Mouse (Mus musculus): Measurements from ENCODE around the gene Rpa3. TPM values are rescaled to one million over a fixed set of nuclear protein-coding genes. Genes with fewer than 3 reads are reported as not detected.

The Rpa3 gene
- total and polyA plus RNA-seq, 3 experiments: 74.0 to 264 (median 107) TPM

GRCm38 (mm10) chr6:8288755-8289580 is 30.0 kb upstream of the Rpa3 start (continued):
- TF ChIP-seq HCFC1 (IDR thresholded peaks at IDR 0.05; ENCODE audit: low read depth, low read length) (peak; percentile 34), POLR2A (IDR thresholded peaks at IDR 0.05; ENCODE audit: low read depth, low read length) (no peak), MAZ (IDR thresholded peaks at IDR 0.05; ENCODE audit: low read depth, low read length) (peak; percentile 29; the same call in 1 of the 2 replicates), PAX5 (IDR thresholded peaks at IDR 0.05; ENCODE audit: low read length) (no peak), GABPA (IDR thresholded peaks at IDR 0.05; ENCODE audit: insufficient replicate concordance, low read depth, low read length) (no peak), ZC3H11A (IDR thresholded peaks at IDR 0.05; ENCODE audit: low read depth, low read length) (no peak), ETS1 (conservative IDR thresholded peaks at IDR 0.05; ENCODE audit: low read depth, low read length) (peak; percentile 97), RAD21 (IDR thresholded peaks at IDR 0.05; ENCODE audit: low read depth, low read length) (no peak; the same call in 1 of the 2 replicates), RCOR1 (conservative IDR thresholded peaks at IDR 0.05; ENCODE audit: low read depth, low read length) (peak; percentile 90), CHD2 (IDR thresholded peaks at IDR 0.05; ENCODE audit: low read length) (peak; percentile 78), USF2 (conservative IDR thresholded peaks at IDR 0.05; ENCODE audit: low read depth, low read length) (no peak), MAFK (IDR thresholded peaks at IDR 0.05; ENCODE audit: insufficient replicate concordance, low read length) (peak; percentile 73; the same call in 1 of the 2 replicates), BHLHE40 (IDR thresholded peaks at IDR 0.05; ENCODE audit: low read depth, low read length) (peak; percentile 82), MEF2A (IDR thresholded peaks at IDR 0.05; ENCODE audit: borderline replicate concordance, low read depth, low read length) (peak; percentile 99), NRF1 (IDR thresholded peaks at IDR 0.05; ENCODE audit: low read depth, low read length) (peak; percentile 46; the same call in 1 of the 2 replicates), JUN (IDR thresholded peaks at IDR 0.05; ENCODE audit: insufficient read depth, low read depth, low read length) (peak; percentile 95), ELF1 (IDR thresholded peaks at IDR 0.05; ENCODE audit: low read depth, low read length) (peak; percentile 80), USF1 (IDR thresholded peaks at IDR 0.05; ENCODE audit: low read depth, low read length) (no peak), E2F4 (IDR thresholded peaks at IDR 0.05; ENCODE audit: insufficient replicate concordance, low read depth, low read length) (no peak)

GRCm38 (mm10) chr6:8286146-8286545 is 27.2 kb upstream of the Rpa3 start:
- no peak overlapping the region for H3K4me3 ChIP-seq (replicated peaks in 1 of 3; ENCODE audit: low read depth in 2 of 3, low read length in 2 of 3, poor library complexity in 1 of 3)
- no peak for DNase-seq (ENCODE audit: extremely low read depth)
- H3K4me1 ChIP-seq (ENCODE audit: control insufficient read depth in 1 of 2, insufficient read depth in 2 of 2): peaks cover 18 to 49% of the 10 kb centered on the region in 2 experiments
- H3K4me2 ChIP-seq (ENCODE audit: insufficient read depth, low read depth, poor library complexity, severe bottlenecking): no peak overlapping the region
- H3K9me3 ChIP-seq (replicated peaks; ENCODE audit: low read length): no peaks in the 10 kb centered on the region
- peaks cover 3% of the 10 kb centered on the region for H3K79me2 ChIP-seq (replicated peaks; ENCODE audit: control insufficient read depth, extremely low read depth, insufficient read depth, poor library complexity, severe bottlenecking)
- in situ Hi-C loops (cut with MboI; ENCODE audit: low pct_ligation_motif_present, low pct_unique_long_range_greater_than_20kb, low sequenced_read_pairs) (loop anchor here (25.0 kb wide), 1 partner anchor 401 kb away; no protein-coding TSS in a partner anchor), dilution Hi-C loops (cut with MboI; ENCODE audit: extremely low pct_ligation_motif_present, extremely low pct_unique_long_range_greater_than_20kb, low sequenced_read_pairs) (no loop called here)
- H3K9ac ChIP-seq (ENCODE audit: insufficient read depth, low read depth): no peak overlapping the region
- H3K27ac ChIP-seq (ENCODE audit: insufficient read depth, low read depth): no peak overlapping the region
- H3K27me3 ChIP-seq (replicated peaks): no peaks in the 10 kb centered on the region
- peaks cover 0 to 13% of the 10 kb centered on the region in 2 experiments for H3K36me3 ChIP-seq (replicated peaks in 1 of 2; ENCODE audit: control insufficient read depth in 1 of 2, insufficient read depth in 1 of 2, low read length in 1 of 2)
- TF ChIP-seq E2F4 (IDR thresholded peaks at IDR 0.05; ENCODE audit: insufficient replicate concordance, low read depth, low read length): no peak
- TF ChIP-seq MAFK (IDR thresholded peaks at IDR 0.05; ENCODE audit: insufficient replicate concordance, low read length): peak; percentile 49; the same call in 1 of the 2 replicates
- no peak for TF ChIP-seq KAT2A (IDR thresholded peaks at IDR 0.05; ENCODE audit: insufficient replicate concordance, low read length)
